Mouse (Mus musculus): ENCODE measurements around the gene Rab11a. TPM values are rescaled to one million over a fixed set of nuclear protein-coding genes. Genes with fewer than 3 reads are reported as not detected.

Gene Rab11a
- 356 and 415 TPM in 2 replicates for polyA plus RNA-seq (2015; fragmentation: Nextera tagmentation; extraction: Ambion mirVana)

- H3K4me2 ChIP-seq = peak within 1 kb of the TSS; percentile 74
- H3K4me1 ChIP-seq (replicated peaks) = peaks cover 12% of the 10 kb centered on the region
- H3K4me3 ChIP-seq = peak within 1 kb of the TSS; percentile 79
- H3K9me3 ChIP-seq = no peaks in the 10 kb centered on the region
- no peaks in the 10 kb centered on the region for H3K27me3 ChIP-seq
- under 1% methylated on average over 56 of the region's 61 CpGs for WGBS
- H3K36me3 ChIP-seq = no peaks in the 10 kb centered on the region
- peak within 1 kb of the TSS; percentile 93 for H3K9ac ChIP-seq
- peak; percentile 98 for ATAC-seq (ENCODE audit: low read depth)
- peak within 1 kb of the TSS; percentile 95 for H3K27ac ChIP-seq (replicated peaks)
These were observed at the start of gene Rab11a for GRCm38 (mm10) chr9:64737406-64738201. Rab11a (minus strand) TSS chr9:64737758.

GRCm38 (mm10) chr9:64786216-64786905, 48.8 kb upstream of the Rab11a start:
- Histone ChIP-seq H3K4me3 (no peak overlapping the region), H3K27ac (replicated peaks) (no peak overlapping the region), H3K36me3 (no peaks in the 10 kb centered on the region), H3K9ac (no peak overlapping the region), H3K9me3 (no peaks in the 10 kb centered on the region), H3K27me3 (no peaks in the 10 kb centered on the region), H3K4me1 (replicated peaks) (no peaks in the 10 kb centered on the region), H3K4me2 (no peak overlapping the region)
- 67% methylated on average over 9 of the region's 9 CpGs for WGBS
- ATAC-seq (ENCODE audit: low read depth) = no peak

GRCm38 (mm10) chr9:64784841-64785240, 47.3 kb upstream of the Rab11a start:
- Histone ChIP-seq H3K27me3 (no peaks in the 10 kb centered on the region), H3K9me3 (no peaks in the 10 kb centered on the region), H3K4me3 (no peak overlapping the region), H3K36me3 (no peaks in the 10 kb centered on the region), H3K27ac (replicated peaks) (no peak overlapping the region), H3K4me2 (no peak overlapping the region), H3K4me1 (replicated peaks) (no peaks in the 10 kb centered on the region), H3K9ac (no peak overlapping the region)
- ATAC-seq (ENCODE audit: low read depth) = no peak
- WGBS = 33% methylated on average over 4 of the region's 4 CpGs

GRCm38 (mm10) chr9:64783511-64783910, 46.0 kb upstream of the Rab11a start:
- Histone ChIP-seq H3K4me2 (no peak overlapping the region), H3K9ac (no peak overlapping the region), H3K9me3 (no peaks in the 10 kb centered on the region), H3K4me1 (replicated peaks) (no peaks in the 10 kb centered on the region), H3K36me3 (no peaks in the 10 kb centered on the region), H3K27ac (replicated peaks) (no peak overlapping the region), H3K4me3 (no peak overlapping the region), H3K27me3 (no peaks in the 10 kb centered on the region)
- no peak for ATAC-seq (ENCODE audit: low read depth)
- WGBS = 59% methylated on average over 7 of the region's 7 CpGs

GRCm38 (mm10) chr9:64779628-64780027, 42.1 kb upstream of the Rab11a start:
- no peak overlapping the region for H3K4me2 ChIP-seq
- 45% methylated on average over 7 of the region's 7 CpGs for WGBS
- H3K27ac ChIP-seq (replicated peaks) = no peak overlapping the region
- no peaks in the 10 kb centered on the region for H3K36me3 ChIP-seq
- no peaks in the 10 kb centered on the region for H3K9me3 ChIP-seq
- peaks cover 7% of the 10 kb centered on the region for H3K4me1 ChIP-seq (replicated peaks)
- no peak for ATAC-seq (ENCODE audit: low read depth)
- H3K4me3 ChIP-seq = no peak overlapping the region
- H3K9ac ChIP-seq = no peak overlapping the region
- no peaks in the 10 kb centered on the region for H3K27me3 ChIP-seq

- ATAC-seq (ENCODE audit: low read depth) = no peak
- Histone ChIP-seq H3K27me3 (no peaks in the 10 kb centered on the region), H3K9ac (no peak overlapping the region), H3K4me2 (no peak overlapping the region), H3K36me3 (no peaks in the 10 kb centered on the region), H3K4me3 (no peak overlapping the region), H3K9me3 (no peaks in the 10 kb centered on the region), H3K27ac (replicated peaks) (no peak overlapping the region), H3K4me1 (replicated peaks) (peaks cover 17% of the 10 kb centered on the region)
- 86% methylated on average over 1 of the region's 1 CpGs for WGBS
These were observed 40.6 kb upstream of the Rab11a start for GRCm38 (mm10) chr9:64778151-64778550.

- Histone ChIP-seq H3K9me3 (no peaks in the 10 kb centered on the region), H3K27ac (replicated peaks) (no peak overlapping the region), H3K9ac (no peak overlapping the region), H3K4me3 (no peak overlapping the region), H3K4me2 (no peak overlapping the region), H3K36me3 (no peaks in the 10 kb centered on the region), H3K27me3 (no peaks in the 10 kb centered on the region), H3K4me1 (replicated peaks) (peaks cover 17% of the 10 kb centered on the region)
- 84% methylated on average over 4 of the region's 4 CpGs for WGBS
- ATAC-seq (ENCODE audit: low read depth) = no peak
These were observed 40.0 kb upstream of the Rab11a start for GRCm38 (mm10) chr9:64777441-64777987.

- no peak overlapping the region; the same call in 1 of the 2 replicates for H3K27ac ChIP-seq (replicated peaks)
- H3K4me2 ChIP-seq = no peak overlapping the region
- no peaks in the 10 kb centered on the region for H3K36me3 ChIP-seq
- no peak for ATAC-seq (ENCODE audit: low read depth)
- WGBS = 86% methylated on average over 4 of the region's 4 CpGs
- no peak overlapping the region for H3K9ac ChIP-seq
- no peaks in the 10 kb centered on the region for H3K9me3 ChIP-seq
- H3K4me1 ChIP-seq (replicated peaks) = peaks cover 23% of the 10 kb centered on the region
- H3K27me3 ChIP-seq = no peaks in the 10 kb centered on the region
- H3K4me3 ChIP-seq = no peak overlapping the region
These were observed 37.9 kb upstream of the Rab11a start for GRCm38 (mm10) chr9:64775491-64775890.

- peak overlapping the region; percentile 81 for H3K27ac ChIP-seq (replicated peaks)
- H3K4me1 ChIP-seq (replicated peaks) = peaks cover 23% of the 10 kb centered on the region
- H3K9ac ChIP-seq = no peak overlapping the region
- no peaks in the 10 kb centered on the region for H3K36me3 ChIP-seq
- no peak overlapping the region for H3K4me3 ChIP-seq
- peak; percentile 73 for ATAC-seq (ENCODE audit: low read depth)
- H3K4me2 ChIP-seq = no peak overlapping the region
- H3K27me3 ChIP-seq = no peaks in the 10 kb centered on the region
- no peaks in the 10 kb centered on the region for H3K9me3 ChIP-seq
- whole genome bisulfite sequencing = 53% methylated on average over 2 of the region's 2 CpGs
These were observed 37.3 kb upstream of the Rab11a start for GRCm38 (mm10) chr9:64774883-64775282.

- ATAC-seq (ENCODE audit: low read depth) = peak; percentile 85
- 14% methylated on average over 5 of the region's 5 CpGs for WGBS
- peaks cover 23% of the 10 kb centered on the region for H3K4me1 ChIP-seq (replicated peaks)
- no peak overlapping the region for H3K4me2 ChIP-seq
- H3K36me3 ChIP-seq = no peaks in the 10 kb centered on the region
- no peaks in the 10 kb centered on the region for H3K9me3 ChIP-seq
- H3K9ac ChIP-seq = no peak overlapping the region
- peak overlapping the region; percentile 81 for H3K27ac ChIP-seq (replicated peaks)
- H3K27me3 ChIP-seq = no peaks in the 10 kb centered on the region
- no peak overlapping the region for H3K4me3 ChIP-seq
These were observed 36.9 kb upstream of the Rab11a start for GRCm38 (mm10) chr9:64774411-64774811.

- Histone ChIP-seq H3K9ac (no peak overlapping the region), H3K4me3 (no peak overlapping the region), H3K27me3 (no peaks in the 10 kb centered on the region), H3K36me3 (no peaks in the 10 kb centered on the region), H3K27ac (replicated peaks) (peak overlapping the region; percentile 81), H3K4me2 (no peak overlapping the region), H3K4me1 (replicated peaks) (peaks cover 23% of the 10 kb centered on the region), H3K9me3 (no peaks in the 10 kb centered on the region)
- WGBS = 56% methylated on average over 4 of the region's 4 CpGs
- no peak for ATAC-seq (ENCODE audit: low read depth)
These were observed 36.4 kb upstream of the Rab11a start for GRCm38 (mm10) chr9:64773936-64774335.

- peak overlapping the region; percentile 81; the same call in 1 of the 2 replicates for H3K27ac ChIP-seq (replicated peaks)
- no peak overlapping the region for H3K9ac ChIP-seq
- H3K36me3 ChIP-seq = no peaks in the 10 kb centered on the region
- ATAC-seq (ENCODE audit: low read depth) = no peak
- WGBS = 86% methylated on average over 8 of the region's 8 CpGs
- peaks cover 23% of the 10 kb centered on the region for H3K4me1 ChIP-seq (replicated peaks)
- no peaks in the 10 kb centered on the region for H3K9me3 ChIP-seq
- no peak overlapping the region for H3K4me2 ChIP-seq
- no peak overlapping the region for H3K4me3 ChIP-seq
- no peaks in the 10 kb centered on the region for H3K27me3 ChIP-seq
These were observed 35.7 kb upstream of the Rab11a start for GRCm38 (mm10) chr9:64773254-64773653.

All from neural tube, embryonic 13.5 days (tissue).